Mouse (Mus musculus): Measurements from ENCODE around the gene Palm3. TPM values are rescaled to one million over a fixed set of nuclear protein-coding genes. Genes with fewer than 3 reads are reported as not detected.

Gene Palm3
- 0.24 and 2.2 TPM in 2 replicates for polyA plus RNA-seq (2012; rRNA removed; ENCODE audit: low replicate concordance)

GRCm38 (mm10) chr8:84021096-84021495 is at the start of gene Palm3:
TSS of gene Palm3 (plus strand) at chr8:84021471.

GRCm38 (mm10) chr8:83972150-83973120 is 48.8 kb upstream of the Palm3 start, which contains the start of gene Prkaca:
TSS of gene Prkaca (plus strand) at chr8:83972993.

GRCm38 (mm10) chr8:83997511-83998141 is 23.6 kb upstream of the Palm3 start, which contains the start of gene Samd1:
TSS of gene Samd1 (plus strand) at chr8:83997672.

GRCm38 (mm10) chr8:84001281-84002000 is 19.8 kb upstream of the Palm3 start, which contains the start of gene 1700067K01Rik:
TSS of gene 1700067K01Rik (plus strand) at chr8:84001502.

GRCm38 (mm10) chr8:84011705-84012498 is 9.4 kb upstream of the Palm3 start, which contains the start of gene 2210011C24Rik:
TSS of gene 2210011C24Rik (minus strand) at chr8:84012171.

GRCm38 (mm10) chr8:84042066-84042947 is 21.0 kb downstream of the Palm3 start, which contains the start of gene Il27ra:
TSS of gene Il27ra (minus strand) at chr8:84042589.

GRCm38 (mm10) chr8:84044900-84045299 is 23.6 kb downstream of the Palm3 start, which contains the start of gene Rln3:
TSS of gene Rln3 (minus strand) at chr8:84045000.

GRCm38 (mm10) chr8:84065037-84065436 is 43.8 kb downstream of the Palm3 start, which contains the start of gene Gm10643:
TSS of gene Gm10643 (minus strand) at chr8:84065137.

GRCm38 (mm10) chr8:84066291-84066930 is 45.1 kb downstream of the Palm3 start, which contains the start of gene Rfx1:
TSS of gene Rfx1 (plus strand) at chr8:84066834.

Other genes starting within 250 kb of the Palm3 start
- 33.2 and 156 TPM in 2 replicates for gene Adgrl1, start 121.4 kb upstream of the Palm3 start, polyA plus RNA-seq (2012; rRNA removed; ENCODE audit: low replicate concordance)
- gene Gm10644, start 66.3 kb upstream of the Palm3 start, polyA plus RNA-seq (2012; rRNA removed; ENCODE audit: low replicate concordance): 1.9 and 5.0 TPM in 2 replicates
- 4.3 and 13.9 TPM in 2 replicates for gene Asf1b, start 66.0 kb upstream of the Palm3 start, polyA plus RNA-seq (2012; rRNA removed; ENCODE audit: low replicate concordance)
- 150 and 220 TPM in 2 replicates for gene Prkaca, start 48.5 kb upstream of the Palm3 start, polyA plus RNA-seq (2012; rRNA removed; ENCODE audit: low replicate concordance)
- gene Samd1, start 23.8 kb upstream of the Palm3 start, polyA plus RNA-seq (2012; rRNA removed; ENCODE audit: low replicate concordance): 30.8 and 82.0 TPM in 2 replicates
- gene 1700067K01Rik, start 20.0 kb upstream of the Palm3 start, polyA plus RNA-seq (2012; rRNA removed; ENCODE audit: low replicate concordance): 0.39 TPM in 1 of 2 replicates, not detected in the other
- gene 2210011C24Rik, start 9.3 kb upstream of the Palm3 start, polyA plus RNA-seq (2012; rRNA removed; ENCODE audit: low replicate concordance): 0.24 and 0.27 TPM in 2 replicates
- gene Il27ra, start 21.1 kb downstream of the Palm3 start, polyA plus RNA-seq (2012; rRNA removed; ENCODE audit: low replicate concordance): 6.8 and 7.1 TPM in 2 replicates
- gene Rln3, start 23.5 kb downstream of the Palm3 start, polyA plus RNA-seq (2012; rRNA removed; ENCODE audit: low replicate concordance): 0.23 and 0.31 TPM in 2 replicates
- 0.59 and 2.2 TPM in 2 replicates for gene Gm10643, start 43.7 kb downstream of the Palm3 start, polyA plus RNA-seq (2012; rRNA removed; ENCODE audit: low replicate concordance)
- gene Rfx1, start 45.4 kb downstream of the Palm3 start, polyA plus RNA-seq (2012; rRNA removed; ENCODE audit: low replicate concordance): 13.7 and 31.8 TPM in 2 replicates
- 30.1 and 50.5 TPM in 2 replicates for gene Dcaf15, start 83.3 kb downstream of the Palm3 start, polyA plus RNA-seq (2012; rRNA removed; ENCODE audit: low replicate concordance)
- gene Podnl1, start 104.5 kb downstream of the Palm3 start, polyA plus RNA-seq (2012; rRNA removed; ENCODE audit: low replicate concordance): 2.0 and 2.4 TPM in 2 replicates
- gene Cc2d1a, start 126.5 kb downstream of the Palm3 start, polyA plus RNA-seq (2012; rRNA removed; ENCODE audit: low replicate concordance): 22.7 and 43.0 TPM in 2 replicates
- gene 4930432K21Rik, start 126.6 kb downstream of the Palm3 start, polyA plus RNA-seq (2012; rRNA removed; ENCODE audit: low replicate concordance): 0.67 and 1.2 TPM in 2 replicates
- 0.73 and 4.0 TPM in 2 replicates for gene Nanos3, start 163.7 kb downstream of the Palm3 start, polyA plus RNA-seq (2012; rRNA removed; ENCODE audit: low replicate concordance)
- 11.0 and 16.1 TPM in 2 replicates for gene Zswim4, start 215.6 kb downstream of the Palm3 start, polyA plus RNA-seq (2012; rRNA removed; ENCODE audit: low replicate concordance)
- 129 and 160 TPM in 2 replicates for gene D8Ertd738e, start 228.2 kb downstream of the Palm3 start, polyA plus RNA-seq (2012; rRNA removed; ENCODE audit: low replicate concordance)
- 33.1 and 104 TPM in 2 replicates for gene Mri1, start 235.9 kb downstream of the Palm3 start, polyA plus RNA-seq (2012; rRNA removed; ENCODE audit: low replicate concordance)
- gene Ccdc130, start 248.9 kb downstream of the Palm3 start, polyA plus RNA-seq (2012; rRNA removed; ENCODE audit: low replicate concordance): 35.7 and 49.0 TPM in 2 replicates